Mouse (Mus musculus): ENCODE results near the gene B4galnt1.

The B4galnt1 gene

DNA sequence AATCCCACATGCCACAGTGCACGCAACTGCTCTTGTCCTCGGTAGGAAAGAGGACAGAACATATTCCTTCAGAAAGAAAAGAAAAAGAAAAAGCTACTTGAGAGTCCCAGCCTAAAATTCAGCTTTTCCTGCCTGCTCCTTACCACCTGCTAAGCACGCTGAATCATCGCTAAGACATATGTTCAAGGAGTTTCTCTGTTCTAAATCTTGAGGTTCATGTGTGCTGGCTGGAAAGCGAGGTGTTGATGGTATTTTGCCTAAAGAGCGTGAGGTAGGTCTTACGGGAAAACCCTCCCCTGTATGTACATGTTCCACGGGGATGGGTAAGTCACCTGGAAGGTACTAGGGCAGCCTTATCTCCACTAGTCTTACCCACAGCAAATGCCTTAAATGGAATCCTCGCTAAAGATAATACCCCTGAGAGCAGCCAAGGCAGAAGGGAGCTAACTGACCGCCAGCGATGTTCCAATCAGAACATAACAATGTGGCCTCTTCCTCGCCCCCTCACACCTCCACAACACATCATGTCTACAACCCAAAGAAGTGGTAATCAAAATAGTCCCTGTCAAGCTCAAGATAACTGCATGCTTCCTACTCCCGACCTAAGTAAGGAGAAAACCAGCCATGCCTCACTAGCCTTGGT is 45.0 kb downstream of the B4galnt1 start:
- no peak for DNase-seq (ENCODE audit: low spot score)

DNA sequence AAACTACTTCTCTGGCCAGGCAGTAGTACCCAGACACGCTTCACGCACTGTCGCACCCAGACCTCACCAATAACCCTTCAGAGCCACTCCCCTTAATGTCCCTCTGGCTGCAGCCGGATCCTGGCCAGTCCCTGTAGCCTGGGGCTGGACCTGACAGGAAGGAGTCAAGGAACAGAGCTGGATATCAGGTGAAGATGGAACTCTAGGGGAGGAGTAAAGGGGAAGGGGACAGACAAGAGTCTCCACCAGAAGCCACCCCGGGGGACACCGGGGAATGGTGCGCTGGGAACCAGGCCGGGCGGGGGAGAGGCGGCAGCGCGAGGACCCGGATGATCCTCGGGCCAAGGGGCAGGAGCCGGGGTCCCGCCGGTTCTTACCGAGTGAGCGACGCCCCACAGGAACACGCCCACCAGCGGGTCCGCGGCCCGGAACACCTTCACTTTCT is 46.0 kb downstream of the B4galnt1 start:
- peak; percentile 84 for DNase-seq (ENCODE audit: low spot score)

DNA sequence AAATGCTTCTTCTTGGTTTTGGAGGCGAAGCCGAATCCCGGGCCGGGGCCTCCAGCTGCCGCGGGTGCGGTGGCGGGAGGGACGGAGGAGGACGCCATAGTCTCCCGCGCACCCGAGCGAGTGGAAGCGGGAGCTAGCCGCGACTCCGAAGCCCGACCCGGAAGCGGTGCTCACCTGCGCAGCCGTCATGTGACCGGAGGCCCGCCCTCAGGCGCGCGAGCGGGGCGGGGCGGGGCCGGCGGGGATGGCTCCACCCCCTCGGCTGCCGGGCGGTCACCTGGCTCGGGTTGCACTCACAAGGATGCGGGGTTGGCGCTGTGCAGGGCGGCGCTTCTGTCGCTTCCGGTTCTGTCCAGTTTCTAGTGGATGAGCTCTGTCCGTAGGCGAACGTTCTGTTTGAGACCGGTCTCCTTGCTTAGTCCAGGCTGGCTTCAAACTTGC is 46.4 kb downstream of the B4galnt1 start, which contains the start of gene Pip4k2c:
Pip4k2c (minus strand) TSS at position 172 of the 441 bp plus-strand sequence.
- DNase-seq (ENCODE audit: low spot score), result peak; percentile 96

DNA sequence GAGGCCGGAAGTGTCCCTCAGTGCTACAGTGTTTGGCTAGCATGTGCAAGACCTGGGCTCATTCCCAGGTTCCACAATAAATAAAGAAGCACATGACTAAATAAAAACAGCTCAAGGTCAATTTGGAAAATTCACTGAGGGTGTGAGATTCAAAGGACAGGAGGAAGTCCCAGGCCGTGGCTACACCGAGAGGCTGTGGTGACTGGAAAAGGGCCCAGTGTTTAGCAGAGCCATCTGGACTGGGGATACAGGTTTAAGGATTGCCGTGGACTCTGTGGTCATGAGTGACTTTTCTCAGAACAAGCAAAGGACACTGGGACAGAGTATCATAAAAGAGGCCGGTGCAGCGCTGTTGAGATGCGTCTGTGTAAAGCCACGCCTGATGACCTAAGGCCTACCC is 48.2 kb downstream of the B4galnt1 start:
- DNase-seq (ENCODE audit: low spot score), result no peak

- no peak for DNase-seq (ENCODE audit: low spot score)
These were observed 48.8 kb downstream of the B4galnt1 start for GRCm38 (mm10) chr10:127213704-127214421.

DNA sequence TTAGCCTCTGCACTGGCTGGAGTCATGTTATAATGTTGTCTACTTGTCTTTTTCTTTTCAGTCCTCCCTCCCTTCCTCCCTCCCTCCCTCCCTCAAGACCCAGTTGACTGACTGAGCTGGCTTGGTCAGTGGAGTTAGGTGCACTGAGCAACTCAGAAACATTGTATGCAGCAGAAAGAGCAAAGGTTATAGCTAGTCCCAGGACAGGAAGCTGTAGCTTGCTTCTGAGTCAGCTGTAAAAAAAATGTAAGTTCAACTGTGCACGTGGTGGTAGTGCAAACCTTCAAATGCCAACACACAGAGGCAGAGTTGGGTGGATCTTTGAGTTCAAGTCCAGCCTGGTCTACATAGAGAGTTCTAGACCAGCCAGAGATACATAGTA is 49.4 kb downstream of the B4galnt1 start:
- DNase-seq (ENCODE audit: low spot score), result no peak

DNA sequence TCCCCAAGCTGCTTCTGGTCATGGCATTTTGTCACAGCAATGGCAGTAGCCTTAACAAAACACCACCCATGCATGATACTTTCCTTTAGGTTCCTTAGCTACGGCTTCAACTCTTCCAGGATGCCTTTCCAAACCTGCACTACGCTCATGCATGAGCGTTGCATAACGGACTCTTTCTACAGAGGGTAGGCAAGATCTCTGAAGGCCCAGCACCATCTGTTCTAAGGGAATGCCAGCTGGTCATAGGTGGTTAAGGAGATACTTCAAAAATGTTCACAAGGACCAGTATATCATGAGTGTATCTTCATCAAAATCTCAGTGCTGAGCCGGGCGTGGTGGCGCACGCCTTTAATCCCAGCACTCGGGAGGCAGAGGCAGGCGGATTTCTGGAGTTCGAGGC is 51.4 kb downstream of the B4galnt1 start:
- DNase-seq (ENCODE audit: low spot score), result no peak

GRCm38 (mm10) chr10:127217177-127217576 is 52.2 kb downstream of the B4galnt1 start:
- no peak for DNase-seq (ENCODE audit: low spot score)

DNA sequence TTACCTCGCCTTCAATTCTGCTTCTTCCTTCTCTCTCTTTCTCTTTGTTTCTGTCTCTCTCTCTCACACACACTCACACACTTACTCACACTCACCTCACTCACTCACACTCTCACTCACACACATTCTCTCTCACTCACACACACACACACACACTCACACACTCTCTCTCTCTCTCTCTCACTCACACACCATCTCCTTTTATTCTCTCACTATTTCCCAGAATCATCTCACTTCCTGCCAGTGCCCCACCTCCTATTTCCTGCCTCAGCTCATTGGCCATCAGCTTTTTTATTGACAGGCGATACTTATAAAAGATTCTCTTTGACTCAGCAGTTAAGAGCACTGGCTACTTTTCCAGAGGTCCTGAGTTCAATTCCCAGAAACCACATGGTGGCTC is 53.3 kb downstream of the B4galnt1 start:
- no peak for DNase-seq (ENCODE audit: low spot score)
